Mouse (Mus musculus) liver, embryonic 12.5 days (tissue): Measurements from ENCODE around the gene Kbtbd12. TPM values are rescaled to one million over a fixed set of nuclear protein-coding genes. Genes with fewer than 3 reads are reported as not detected.

Source experiments
- polyA plus RNA-seq: library from polyadenylated mRNA; unstranded; fragments of >200 nt; fragmentation: Nextera tagmentation; extraction: Ambion mirVana; gene quantifications from 2 replicates; pipeline ENCODE4 v1.2.1, GENCODE M21; 2016

The Kbtbd12 gene
- polyA plus RNA-seq, 1 experiment from 2014 or later = 0.52 TPM

Other genes starting within 250 kb of the Kbtbd12 start
- gene Eefsec, start 191.4 kb downstream of the Kbtbd12 start, polyA plus RNA-seq = 25.2 and 26.1 TPM in 2 replicates
- gene Ruvbl1, start 172.5 kb downstream of the Kbtbd12 start, polyA plus RNA-seq = 136 and 138 TPM in 2 replicates
- gene Sec61a1, start 119.0 kb downstream of the Kbtbd12 start, polyA plus RNA-seq = 154 and 156 TPM in 2 replicates
- gene Mgll, start 86.5 kb upstream of the Kbtbd12 start, polyA plus RNA-seq = 46.4 and 47.7 TPM in 2 replicates
- gene Abtb1, start 204.0 kb upstream of the Kbtbd12 start, polyA plus RNA-seq = 37.6 and 40.0 TPM in 2 replicates
- gene Podxl2, start 237.1 kb upstream of the Kbtbd12 start, polyA plus RNA-seq = 4.6 and 5.0 TPM in 2 replicates